Mouse (Mus musculus): Measurements from ENCODE around the gene Nampt. TPM values are rescaled to one million over a fixed set of nuclear protein-coding genes. Genes with fewer than 3 reads are reported as not detected.

The Nampt gene
- polyA plus RNA-seq, 1 experiment from 2014 or later = 28.1 TPM

- H3K27me3 ChIP-seq (ENCODE audit: control insufficient read depth, insufficient read depth, low read depth, low read length) = no peaks in the 10 kb centered on the region
- H3K36me3 ChIP-seq (ENCODE audit: control insufficient read depth, insufficient read depth, low read length) = 0 out of 2 replicates have a peak, but pooled peaks cover 5% of the 10 kb centered on the region
- no peaks in the 10 kb centered on the region for H3K4me1 ChIP-seq (replicated peaks; ENCODE audit: control insufficient read depth, insufficient read depth, low read length)
- no peak overlapping the region for H3K4me2 ChIP-seq (ENCODE audit: low read depth, low read length)
- no peak overlapping the region for H3K4me3 ChIP-seq (ENCODE audit: low read length)
- WGBS = 76% methylated on average over 14 of the region's 14 CpGs
- no peak for ATAC-seq (ENCODE audit: low read depth)
- no peak overlapping the region; the same call in 1 of the 2 replicates for H3K27ac ChIP-seq (ENCODE audit: low read length)
- no peak overlapping the region for H3K9ac ChIP-seq (ENCODE audit: low read length)
- no peaks in the 10 kb centered on the region for H3K9me3 ChIP-seq (ENCODE audit: control insufficient read depth, low read length)
Observed at GRCm38 (mm10) chr12:32856707-32857511, 37.6 kb downstream of the Nampt start.

DNA sequence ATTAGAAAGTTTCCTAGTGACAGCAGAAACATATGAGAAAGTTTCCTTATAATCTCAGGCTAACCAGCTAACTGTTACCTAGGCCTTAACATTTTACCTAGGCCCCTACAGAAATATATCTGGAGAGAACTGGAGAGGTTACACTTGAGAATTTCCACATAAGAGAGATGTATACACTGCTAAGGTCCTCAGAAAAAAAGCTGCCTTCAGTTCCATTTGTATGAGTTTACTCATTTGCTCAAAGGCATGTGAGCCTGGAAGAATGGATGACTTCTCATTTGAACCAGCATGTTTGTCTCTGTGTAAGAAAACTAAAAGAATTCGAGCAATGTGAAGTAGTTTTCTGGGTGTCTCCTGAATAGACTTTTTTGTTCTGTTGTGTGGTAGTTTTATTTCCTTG is 39.1 kb downstream of the Nampt start:
- H3K27ac ChIP-seq (ENCODE audit: low read length) = peak overlapping the region; percentile 62; the same call in 1 of the 2 replicates
- ATAC-seq (ENCODE audit: low read depth) = peak; percentile 74
- 0 out of 2 replicates have a peak, but pooled peaks cover 3% of the 10 kb centered on the region for H3K36me3 ChIP-seq (ENCODE audit: control insufficient read depth, insufficient read depth, low read length)
- no peak overlapping the region for H3K9ac ChIP-seq (ENCODE audit: low read length)
- H3K4me1 ChIP-seq (replicated peaks; ENCODE audit: control insufficient read depth, insufficient read depth, low read length) = no peaks in the 10 kb centered on the region
- H3K4me2 ChIP-seq (ENCODE audit: low read depth, low read length) = no peak overlapping the region
- 49% methylated on average over 1 of the region's 1 CpGs for WGBS
- no peaks in the 10 kb centered on the region for H3K9me3 ChIP-seq (ENCODE audit: control insufficient read depth, low read length)
- no peaks in the 10 kb centered on the region for H3K27me3 ChIP-seq (ENCODE audit: control insufficient read depth, insufficient read depth, low read depth, low read length)
- H3K4me3 ChIP-seq (ENCODE audit: low read length) = no peak overlapping the region

DNA sequence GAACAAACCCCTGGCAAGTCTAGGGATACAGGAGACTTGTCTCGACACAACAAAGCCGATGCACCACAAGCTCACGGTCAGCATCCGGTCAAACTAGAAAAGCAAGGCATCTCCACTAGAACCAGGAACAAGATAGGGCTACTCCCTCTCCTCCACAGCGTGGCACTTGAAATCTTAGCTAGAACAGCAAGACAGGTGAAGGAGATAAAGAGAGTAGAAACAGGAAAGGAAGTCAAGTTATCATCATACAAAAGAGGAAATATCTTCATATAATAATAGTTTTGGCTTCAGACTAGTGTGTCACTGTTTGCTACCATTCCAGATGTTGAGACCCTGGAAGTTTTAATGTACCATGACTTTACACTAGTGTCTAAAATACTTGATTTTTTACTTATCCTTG is 41.5 kb downstream of the Nampt start:
- no peak overlapping the region for H3K4me3 ChIP-seq (ENCODE audit: low read length)
- WGBS = 66% methylated on average over 5 of the region's 5 CpGs
- H3K9ac ChIP-seq (ENCODE audit: low read length) = no peak overlapping the region
- H3K4me2 ChIP-seq (ENCODE audit: low read depth, low read length) = no peak overlapping the region
- no peak overlapping the region for H3K27ac ChIP-seq (ENCODE audit: low read length)
- H3K27me3 ChIP-seq (ENCODE audit: control insufficient read depth, insufficient read depth, low read depth, low read length) = no peaks in the 10 kb centered on the region
- H3K4me1 ChIP-seq (replicated peaks; ENCODE audit: control insufficient read depth, insufficient read depth, low read length) = no peaks in the 10 kb centered on the region
- H3K9me3 ChIP-seq (ENCODE audit: control insufficient read depth, low read length) = no peaks in the 10 kb centered on the region
- no peaks in the 10 kb centered on the region for H3K36me3 ChIP-seq (ENCODE audit: control insufficient read depth, insufficient read depth, low read length)
- no peak for ATAC-seq (ENCODE audit: low read depth)

DNA sequence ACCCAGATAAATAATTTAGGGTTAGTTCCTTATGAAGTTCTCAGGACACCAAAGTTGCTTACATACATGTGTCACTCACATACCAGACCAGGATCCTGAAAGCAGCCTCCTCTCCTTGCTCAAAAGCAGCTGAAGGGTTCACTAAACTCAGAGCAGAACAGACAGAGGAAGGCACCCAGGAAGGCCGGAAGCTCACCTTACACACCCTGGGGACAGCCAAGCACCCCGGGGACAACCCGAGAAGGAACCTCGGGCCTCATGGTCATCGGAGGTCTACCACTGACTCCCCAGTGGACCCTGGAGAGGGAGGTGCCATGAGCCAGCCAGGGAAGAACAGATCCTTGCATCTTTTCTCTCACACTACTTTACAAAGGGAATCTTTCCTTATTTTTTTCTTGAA is 51.5 kb downstream of the Nampt start:
- ATAC-seq (ENCODE audit: low read depth) = no peak
- H3K9ac ChIP-seq (ENCODE audit: low read length) = no peak overlapping the region
- no peaks in the 10 kb centered on the region for H3K9me3 ChIP-seq (ENCODE audit: control insufficient read depth, low read length)
- H3K4me1 ChIP-seq (replicated peaks; ENCODE audit: control insufficient read depth, insufficient read depth, low read length) = no peaks in the 10 kb centered on the region
- H3K4me2 ChIP-seq (ENCODE audit: low read depth, low read length) = no peak overlapping the region
- H3K27me3 ChIP-seq (ENCODE audit: control insufficient read depth, insufficient read depth, low read depth, low read length) = no peaks in the 10 kb centered on the region
- no peak overlapping the region for H3K4me3 ChIP-seq (ENCODE audit: low read length)
- 85% methylated on average over 5 of the region's 5 CpGs for WGBS
- no peaks in the 10 kb centered on the region for H3K36me3 ChIP-seq (ENCODE audit: control insufficient read depth, insufficient read depth, low read length)
- no peak overlapping the region for H3K27ac ChIP-seq (ENCODE audit: low read length)

- no peak overlapping the region for H3K4me2 ChIP-seq (ENCODE audit: low read depth, low read length)
- H3K9ac ChIP-seq (ENCODE audit: low read length) = no peak overlapping the region
- H3K27me3 ChIP-seq (ENCODE audit: control insufficient read depth, insufficient read depth, low read depth, low read length) = no peaks in the 10 kb centered on the region
- no peaks in the 10 kb centered on the region for H3K9me3 ChIP-seq (ENCODE audit: control insufficient read depth, low read length)
- no peak for ATAC-seq (ENCODE audit: low read depth)
- 82% methylated on average over 9 of the region's 9 CpGs for WGBS
- H3K36me3 ChIP-seq (ENCODE audit: control insufficient read depth, insufficient read depth, low read length) = no peaks in the 10 kb centered on the region
- H3K4me3 ChIP-seq (ENCODE audit: low read length) = no peak overlapping the region
- no peak overlapping the region for H3K27ac ChIP-seq (ENCODE audit: low read length)
- no peaks in the 10 kb centered on the region for H3K4me1 ChIP-seq (replicated peaks; ENCODE audit: control insufficient read depth, insufficient read depth, low read length)
Observed at GRCm38 (mm10) chr12:32877500-32877899, 58.2 kb downstream of the Nampt start.

DNA sequence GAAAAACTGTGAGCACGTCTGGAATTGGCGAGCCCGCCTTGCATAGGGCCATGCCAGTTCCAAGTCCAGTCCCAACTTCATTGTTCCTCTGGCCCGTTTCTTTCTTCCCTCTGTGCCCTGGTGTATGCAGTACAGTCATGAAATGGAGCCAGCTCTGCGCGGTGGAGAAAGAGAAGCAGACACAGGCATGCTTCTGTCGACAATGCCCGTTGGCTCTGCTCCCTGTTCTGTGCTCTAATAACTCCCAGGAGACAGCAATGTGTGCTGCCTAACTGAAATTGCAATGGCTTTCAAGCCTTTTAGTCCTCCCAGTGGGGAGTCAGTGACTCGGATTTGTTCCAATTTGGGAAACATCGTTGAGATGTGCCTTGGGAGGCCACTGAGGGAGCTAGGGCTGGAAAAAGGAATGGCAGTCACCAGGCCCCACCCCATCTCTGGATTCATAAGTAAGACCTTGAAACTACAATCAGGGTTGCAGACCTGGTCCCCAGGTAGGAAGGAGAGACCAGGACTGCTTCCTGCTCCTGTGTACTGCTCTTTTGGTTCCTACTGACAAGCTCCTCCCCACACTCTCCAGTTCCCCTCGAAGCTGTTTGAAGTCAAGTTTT is 58.7 kb downstream of the Nampt start:
- ATAC-seq (ENCODE audit: low read depth) = no peak
- no peaks in the 10 kb centered on the region for H3K27me3 ChIP-seq (ENCODE audit: control insufficient read depth, insufficient read depth, low read depth, low read length)
- no peak overlapping the region for H3K4me3 ChIP-seq (ENCODE audit: low read length)
- no peaks in the 10 kb centered on the region for H3K36me3 ChIP-seq (ENCODE audit: control insufficient read depth, insufficient read depth, low read length)
- no peaks in the 10 kb centered on the region for H3K4me1 ChIP-seq (replicated peaks; ENCODE audit: control insufficient read depth, insufficient read depth, low read length)
- no peak overlapping the region for H3K4me2 ChIP-seq (ENCODE audit: low read depth, low read length)
- WGBS = 77% methylated on average over 11 of the region's 11 CpGs
- no peak overlapping the region for H3K9ac ChIP-seq (ENCODE audit: low read length)
- H3K27ac ChIP-seq (ENCODE audit: low read length) = no peak overlapping the region
- no peaks in the 10 kb centered on the region for H3K9me3 ChIP-seq (ENCODE audit: control insufficient read depth, low read length)

DNA sequence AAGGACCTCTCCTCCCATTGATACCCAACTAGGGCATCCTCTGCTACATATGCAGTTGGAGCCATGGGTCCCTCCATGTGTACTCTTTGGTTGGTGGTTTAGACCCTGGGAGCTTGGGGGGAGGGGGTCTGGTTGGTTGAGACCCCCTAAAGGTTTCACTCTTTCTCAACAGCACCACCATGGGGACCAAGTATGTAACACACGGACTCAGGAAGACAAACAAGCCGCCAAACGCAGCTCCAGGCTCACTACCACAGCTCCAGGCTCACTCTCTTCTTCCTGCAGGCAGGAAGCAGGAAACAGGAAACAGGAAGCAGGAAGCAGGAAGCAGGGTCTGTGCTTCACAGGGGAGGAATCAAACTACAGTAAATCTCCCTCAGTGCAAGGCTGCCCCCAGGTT is 60.0 kb downstream of the Nampt start:
- no peak overlapping the region for H3K27ac ChIP-seq (ENCODE audit: low read length)
- no peaks in the 10 kb centered on the region for H3K9me3 ChIP-seq (ENCODE audit: control insufficient read depth, low read length)
- no peak for ATAC-seq (ENCODE audit: low read depth)
- no peaks in the 10 kb centered on the region for H3K27me3 ChIP-seq (ENCODE audit: control insufficient read depth, insufficient read depth, low read depth, low read length)
- no peaks in the 10 kb centered on the region for H3K4me1 ChIP-seq (replicated peaks; ENCODE audit: control insufficient read depth, insufficient read depth, low read length)
- H3K4me3 ChIP-seq (ENCODE audit: low read length) = no peak overlapping the region
- H3K9ac ChIP-seq (ENCODE audit: low read length) = no peak overlapping the region
- H3K36me3 ChIP-seq (ENCODE audit: control insufficient read depth, insufficient read depth, low read length) = no peaks in the 10 kb centered on the region
- WGBS = 80% methylated on average over 3 of the region's 3 CpGs
- H3K4me2 ChIP-seq (ENCODE audit: low read depth, low read length) = no peak overlapping the region

GRCm38 (mm10) chr12:32884356-32884755 is 65.0 kb downstream of the Nampt start:
- Histone ChIP-seq H3K9ac (ENCODE audit: low read length) (no peak overlapping the region), H3K36me3 (ENCODE audit: control insufficient read depth, insufficient read depth, low read length) (no peaks in the 10 kb centered on the region), H3K4me2 (ENCODE audit: low read depth, low read length) (no peak overlapping the region), H3K9me3 (ENCODE audit: control insufficient read depth, low read length) (no peaks in the 10 kb centered on the region), H3K27me3 (ENCODE audit: control insufficient read depth, insufficient read depth, low read depth, low read length) (no peaks in the 10 kb centered on the region), H3K4me1 (replicated peaks; ENCODE audit: control insufficient read depth, insufficient read depth, low read length) (no peaks in the 10 kb centered on the region), H3K4me3 (ENCODE audit: low read length) (no peak overlapping the region), H3K27ac (ENCODE audit: low read length) (no peak overlapping the region)
- ATAC-seq (ENCODE audit: low read depth) = no peak
- WGBS = 48% methylated on average over 9 of the region's 9 CpGs

- no peaks in the 10 kb centered on the region for H3K9me3 ChIP-seq (ENCODE audit: control insufficient read depth, low read length)
Observed at GRCm38 (mm10) chr12:32885041-32885440, 65.7 kb downstream of the Nampt start.

More at GRCm38 (mm10) chr12:32885041-32885440, 65.7 kb downstream of the Nampt start:
- no peak overlapping the region for H3K9ac ChIP-seq (ENCODE audit: low read length)
- peaks cover under 1% of the 10 kb centered on the region; the same call in 1 of the 2 replicates for H3K4me1 ChIP-seq (replicated peaks; ENCODE audit: control insufficient read depth, insufficient read depth, low read length)
- H3K27ac ChIP-seq (ENCODE audit: low read length) = no peak overlapping the region
- 27% methylated on average over 2 of the region's 2 CpGs for WGBS
- H3K4me3 ChIP-seq (ENCODE audit: low read length) = no peak overlapping the region
- no peak overlapping the region for H3K4me2 ChIP-seq (ENCODE audit: low read depth, low read length)
- H3K36me3 ChIP-seq (ENCODE audit: control insufficient read depth, insufficient read depth, low read length) = no peaks in the 10 kb centered on the region
- no peak for ATAC-seq (ENCODE audit: low read depth)
- no peaks in the 10 kb centered on the region for H3K27me3 ChIP-seq (ENCODE audit: control insufficient read depth, insufficient read depth, low read depth, low read length)
